Mouse (Mus musculus) left cerebral cortex, adult 8-10 months (tissue): Measurements from ENCODE around the gene Hoxd3. TPM values are rescaled to one million over a fixed set of nuclear protein-coding genes. Genes with fewer than 3 reads are reported as not detected.

ENCODE experiments used
- DNase-seq, 2 experiments: peaks; one replicate each; pipeline ENCODE4 v3.0.0; 2022; ENCODE audit warnings: low spot score in 2 of 2
- microRNA-seq, 2 experiments: library from miRNA; unstranded; fragments of <30 nt; microRNA quantifications; one replicate each; pipeline ENCODE4 v1.2.0; 2022
- total RNA-seq, 4 experiments: library from RNA; stranded (reverse); gene quantifications; 2 replicates each; pipeline ENCODE4 v1.2.4; 2022

The Hoxd3 gene
- total RNA-seq, 4 experiments from 2014 or later: not detected

DNA sequence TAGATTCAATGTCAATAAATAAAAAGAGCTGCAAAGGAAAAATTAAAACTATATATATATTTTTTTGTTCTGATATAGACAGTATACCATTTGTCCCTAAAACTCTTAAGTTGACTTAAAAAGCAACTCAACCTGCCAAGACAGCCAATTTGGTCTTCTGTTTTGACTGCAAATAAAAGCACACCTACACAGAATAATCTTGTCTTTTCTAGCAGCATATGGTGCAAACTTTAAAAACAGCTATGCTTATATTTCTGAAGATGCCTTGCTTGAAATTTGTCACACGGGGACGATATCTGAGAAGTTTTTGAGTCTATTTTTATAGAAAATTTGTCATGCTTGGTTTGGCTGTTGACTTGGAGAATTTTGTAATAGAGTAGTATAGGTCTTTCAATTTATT is 62.6 kb downstream of the Hoxd3 start:
- DNase-seq: no peak

DNA sequence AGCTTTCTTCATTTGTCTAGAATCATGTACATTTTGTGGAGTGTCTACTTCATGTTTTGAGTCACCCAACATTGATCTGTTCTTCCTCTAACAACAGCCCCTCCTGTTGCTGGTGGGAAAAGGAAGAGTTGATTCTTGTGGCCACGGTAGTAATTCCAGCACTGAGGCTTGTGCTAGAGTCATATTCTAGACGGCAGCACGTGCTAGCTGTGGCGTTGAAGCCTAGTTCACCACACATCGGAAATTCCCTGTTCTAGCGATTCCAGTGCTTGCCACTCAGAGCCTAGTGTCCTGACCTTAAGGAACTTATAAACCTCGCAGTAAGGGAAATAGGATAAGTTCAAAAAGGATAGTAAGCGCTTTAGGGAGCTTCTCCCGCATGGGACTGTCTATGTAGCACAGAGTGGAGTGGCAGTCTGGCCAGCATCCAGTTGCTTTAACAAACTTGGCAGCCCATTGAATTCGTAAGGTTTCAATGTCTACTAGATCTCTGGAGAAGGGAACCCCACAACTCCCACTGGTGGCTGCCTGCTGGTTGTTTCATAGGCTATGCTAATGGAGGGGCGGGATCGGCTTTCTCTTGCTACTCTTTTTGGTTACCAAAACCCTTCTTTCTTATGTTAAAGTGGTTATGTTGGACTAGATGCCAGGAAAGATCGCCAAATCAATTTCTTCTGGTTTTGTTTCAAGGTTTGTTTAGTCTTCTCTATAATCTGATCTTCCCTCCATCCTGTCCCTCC is 66.0 kb downstream of the Hoxd3 start:
- DNase-seq: no peak

GRCm38 (mm10) chr2:74781386-74781785 is 69.7 kb downstream of the Hoxd3 start:
- DNase-seq: no peak

- DNase-seq: no peak
Observed at GRCm38 (mm10) chr2:74795531-74795930, 83.8 kb downstream of the Hoxd3 start.

Small RNA genes within 50 kb of the gene (microRNA-seq; reads per million reads assigned to microRNA genes)
- gene Gm44463 (0 reads per million in 2 experiments), gene Mir10b (22.3 to 43.5 reads per million in 2 experiments)

Other genes with a start within 250 kb of the Hoxd3 start
- gene Lnpk, start 132.5 kb upstream of the Hoxd3 start, total RNA-seq: 10 to 100 TPM; 61.4 to 65.7 (median 63.9) TPM
- gene Evx2, start 52.4 kb upstream of the Hoxd3 start, total RNA-seq: not detected
- gene Hoxd13, start 43.6 kb upstream of the Hoxd3 start, total RNA-seq: not detected
- not detected for gene Hoxd12, start 36.9 kb upstream of the Hoxd3 start, total RNA-seq
- not detected for gene Hoxd11, start 32.4 kb upstream of the Hoxd3 start, total RNA-seq
- not detected for gene Hoxd10, start 20.0 kb upstream of the Hoxd3 start, total RNA-seq
- gene Hoxd9, start 14.2 kb upstream of the Hoxd3 start, total RNA-seq: not detected
- gene Hoxd8, start 7.3 kb upstream of the Hoxd3 start, total RNA-seq: not detected
- not detected for gene Hoxd4, start within 50 bp of the Hoxd3 start, total RNA-seq
- gene Gm28230, start 14.8 kb downstream of the Hoxd3 start, total RNA-seq: not detected
- under 1 TPM in 2 of 4 experiments, not detected in 2; 0.18 to 0.19 TPM for gene Hoxd1, start 51.1 kb downstream of the Hoxd3 start, total RNA-seq
- 10 to 100 TPM; 37.7 to 46.0 (median 41.5) TPM for gene Mtx2, start 113.9 kb downstream of the Hoxd3 start, total RNA-seq